Mouse (Mus musculus) heart, adult 8-10 months (tissue): ENCODE data around the gene Wdr64. TPM values are rescaled to one million over a fixed set of nuclear protein-coding genes. Genes with fewer than 3 reads are reported as not detected.

Experiments used
- DNase-seq: peaks from one replicate; pipeline ENCODE4 v3.0.0; 2022; ENCODE audit warnings: low spot score
- total RNA-seq, 4 experiments: library from RNA; stranded (reverse); gene quantifications; 2 replicates each; pipeline ENCODE4 v1.2.4; 2022

Wdr64 gene
- not detected for total RNA-seq

- DNase-seq, result no peak
Observed at GRCm38 (mm10) chr1:175698293-175698692, at the start of gene Wdr64. Gene Wdr64, plus strand, starts transcription at chr1:175698593.

- no peak for DNase-seq
Observed at GRCm38 (mm10) chr1:175648615-175649014, 49.8 kb upstream of the Wdr64 start.

GRCm38 (mm10) chr1:175659900-175660299 lies 38.5 kb upstream of the Wdr64 start:
- DNase-seq, result no peak

- no peak for DNase-seq
Observed at GRCm38 (mm10) chr1:175668666-175669405, 29.6 kb upstream of the Wdr64 start.

GRCm38 (mm10) chr1:175669456-175669855 lies 28.9 kb upstream of the Wdr64 start:
- DNase-seq, result no peak

GRCm38 (mm10) chr1:175670042-175670441 lies 28.4 kb upstream of the Wdr64 start:
- DNase-seq, result no peak

GRCm38 (mm10) chr1:175671626-175672025 lies 26.8 kb upstream of the Wdr64 start:
- no peak for DNase-seq

- no peak for DNase-seq
Observed at GRCm38 (mm10) chr1:175673563-175674325, 24.6 kb upstream of the Wdr64 start.

GRCm38 (mm10) chr1:175675116-175675515 lies 23.3 kb upstream of the Wdr64 start:
- peak; percentile 46 for DNase-seq

GRCm38 (mm10) chr1:175677459-175677858 lies 20.9 kb upstream of the Wdr64 start:
- no peak for DNase-seq

- DNase-seq, result no peak
Observed at GRCm38 (mm10) chr1:175680995-175681394, 17.4 kb upstream of the Wdr64 start.

- DNase-seq, result no peak
Observed at GRCm38 (mm10) chr1:175691686-175692245, 6.6 kb upstream of the Wdr64 start.

- peak; percentile 98 for DNase-seq
Observed at GRCm38 (mm10) chr1:175692246-175692996, 6.0 kb upstream of the Wdr64 start, which contains the start of the genes Opn3 and Chml. Gene Opn3, minus strand, starts transcription at chr1:175692776. Gene Chml, minus strand, starts transcription at chr1:175692901.

GRCm38 (mm10) chr1:175692997-175693361 lies 5.4 kb upstream of the Wdr64 start:
- no peak for DNase-seq

GRCm38 (mm10) chr1:175693429-175693960 lies 4.9 kb upstream of the Wdr64 start:
- DNase-seq, result no peak

GRCm38 (mm10) chr1:175699375-175699774 lies 982 bp downstream of the Wdr64 start:
- no peak for DNase-seq

- no peak for DNase-seq
Observed at GRCm38 (mm10) chr1:175699796-175700195, 1.4 kb downstream of the Wdr64 start.

GRCm38 (mm10) chr1:175701145-175701544 lies 2.8 kb downstream of the Wdr64 start:
- no peak for DNase-seq

- no peak for DNase-seq
Observed at GRCm38 (mm10) chr1:175707599-175707998, 9.2 kb downstream of the Wdr64 start.

GRCm38 (mm10) chr1:175708013-175708412 lies 9.6 kb downstream of the Wdr64 start:
- no peak for DNase-seq

GRCm38 (mm10) chr1:175712338-175712909 lies 14.0 kb downstream of the Wdr64 start:
- DNase-seq, result peak; percentile 45
